Mouse (Mus musculus) CH12.LX (cell line): ENCODE measurements around the gene Gm21983. TPM values are rescaled to one million over a fixed set of nuclear protein-coding genes. Genes with fewer than 3 reads are reported as not detected.

Source experiments
- DNase-seq: peaks from one replicate; pipeline ENCODE4 v3.0.0-alpha.2; 2013; ENCODE audit errors: extremely low read depth
- H3K27ac ChIP-seq: 2 replicates; pipeline ENCODE4 v1.5.1; 2012; ENCODE audit warnings: low read depth, mild to moderate bottlenecking, control low read depth, moderate library complexity; ENCODE audit not compliant: insufficient read depth
- H3K27me3 ChIP-seq: replicated peaks from 2 replicates; pipeline ENCODE3; 2012; ENCODE audit warnings: inconsistent platforms
- H3K36me3 ChIP-seq, 2 experiments: replicated peaks in 1 of 2; 2 replicates each; pipeline versions ENCODE3 to v1.6.1; 2012; ENCODE audit warnings: inconsistent platforms in 1 of 2, low read length in 1 of 2, mild to moderate bottlenecking in 1 of 2, mixed read lengths in 1 of 2, moderate library complexity in 1 of 2; ENCODE audit not compliant: control insufficient read depth in 1 of 2, insufficient read depth in 1 of 2
- H3K4me1 ChIP-seq, 2 experiments: 2 replicates each; pipeline ENCODE4 v1.6.1; 2012; ENCODE audit warnings: inconsistent platforms in 1 of 2, moderate library complexity in 1 of 2; ENCODE audit not compliant: insufficient read depth in 2 of 2, control insufficient read depth in 1 of 2
- H3K4me2 ChIP-seq: 2 replicates; pipeline ENCODE4 v1.6.1; 2012; ENCODE audit warnings: low read depth, mild to moderate bottlenecking, control low read depth; ENCODE audit not compliant: poor library complexity, insufficient read depth, severe bottlenecking
- H3K4me3 ChIP-seq, 3 experiments: fragments of 150-350 bp in 1 of 3; sonication (generic) in 1 of 3; replicated peaks in 1 of 3; 2 replicates each; pipeline versions ENCODE3 to v1.5.1; 2011 to 2012; ENCODE audit warnings: low read depth in 2 of 3, low read length in 2 of 3, mild to moderate bottlenecking in 2 of 3, moderate library complexity in 2 of 3, control low read depth in 1 of 3, improper control_type of control experiment in 1 of 3, inconsistent platforms in 1 of 3, mixed read lengths in 1 of 3; ENCODE audit not compliant: poor library complexity in 1 of 3
- H3K79me2 ChIP-seq: replicated peaks from 2 replicates; pipeline ENCODE4 v1.6.1; 2012; ENCODE audit warnings: mild to moderate bottlenecking, moderate library complexity; ENCODE audit not compliant: control insufficient read depth, poor library complexity, insufficient read depth, severe bottlenecking; ENCODE audit errors: extremely low read depth
- H3K9ac ChIP-seq: 2 replicates; pipeline ENCODE4 v1.6.1; 2012; ENCODE audit warnings: low read depth, mild to moderate bottlenecking, control low read depth, moderate library complexity; ENCODE audit not compliant: insufficient read depth
- H3K9me3 ChIP-seq: replicated peaks from 2 replicates; pipeline ENCODE3; 2012; ENCODE audit warnings: low read length, inconsistent platforms, mixed read lengths
- CHD2 ChIP-seq: IDR thresholded peaks from 2 replicates; pipeline ENCODE4 v1.6.1; 2011; ENCODE audit warnings: low read length, improper control_type of control experiment
- ELF1 ChIP-seq: IDR thresholded peaks from 2 replicates; pipeline ENCODE4 v1.6.1; 2014; ENCODE audit warnings: low read depth, mild to moderate bottlenecking, inconsistent platforms, low read length, improper control_type of control experiment
- EP300 ChIP-seq: IDR thresholded peaks from 2 replicates; pipeline ENCODE4 v1.6.1; 2011; ENCODE audit warnings: low read length, improper control_type of control experiment
- GABPA ChIP-seq: IDR thresholded peaks from 2 replicates; pipeline ENCODE4 v1.6.1; 2012; ENCODE audit warnings: low read depth, low read length, improper control_type of control experiment, inconsistent platforms; ENCODE audit not compliant: insufficient replicate concordance
- HCFC1 ChIP-seq: IDR thresholded peaks from 2 replicates; pipeline ENCODE4 v1.6.1; 2012; ENCODE audit warnings: low read depth, mild to moderate bottlenecking, inconsistent platforms, low read length, improper control_type of control experiment
- IRF4 ChIP-seq: IDR thresholded peaks from 2 replicates; pipeline ENCODE4 v1.6.1; 2014; ENCODE audit warnings: low read depth, mild to moderate bottlenecking, inconsistent platforms, low read length, improper control_type of control experiment
- JUN ChIP-seq: IDR thresholded peaks from 2 replicates; pipeline ENCODE4 v1.6.1; 2011; ENCODE audit warnings: low read depth, mild to moderate bottlenecking, low read length, improper control_type of control experiment, moderate library complexity; ENCODE audit not compliant: insufficient read depth
- KAT2A ChIP-seq: IDR thresholded peaks from 2 replicates; pipeline ENCODE4 v1.6.1; 2012; ENCODE audit warnings: low read length, improper control_type of control experiment, inconsistent platforms; ENCODE audit not compliant: insufficient replicate concordance
- MAFK ChIP-seq: IDR thresholded peaks from 2 replicates; pipeline ENCODE4 v1.6.1; 2011; ENCODE audit warnings: low read length, improper control_type of control experiment; ENCODE audit not compliant: insufficient replicate concordance
- MAZ ChIP-seq: IDR thresholded peaks from 2 replicates; pipeline ENCODE4 v1.6.1; 2012; ENCODE audit warnings: low read depth, mild to moderate bottlenecking, inconsistent platforms, low read length, improper control_type of control experiment, moderate library complexity
- MEF2A ChIP-seq: IDR thresholded peaks from 2 replicates; pipeline ENCODE4 v1.6.1; 2014; ENCODE audit warnings: low read depth, mild to moderate bottlenecking, inconsistent platforms, low read length, improper control_type of control experiment, borderline replicate concordance
- MXI1 ChIP-seq: IDR thresholded peaks from 2 replicates; pipeline ENCODE4 v1.6.1; 2011; ENCODE audit warnings: mild to moderate bottlenecking, low read depth, low read length, improper control_type of control experiment
- MYC ChIP-seq: IDR thresholded peaks from 2 replicates; pipeline ENCODE4 v1.6.1; 2011; ENCODE audit warnings: low read depth, mild to moderate bottlenecking, improper control_type of control experiment, low read length
- NELFE ChIP-seq: IDR thresholded peaks from 2 replicates; pipeline ENCODE4 v1.6.1; 2011; ENCODE audit warnings: low read depth, low read length, improper control_type of control experiment
- NRF1 ChIP-seq: IDR thresholded peaks from 2 replicates; pipeline ENCODE4 v1.6.1; 2014; ENCODE audit warnings: low read depth, mild to moderate bottlenecking, inconsistent platforms, low read length, improper control_type of control experiment, moderate library complexity
- PAX5 ChIP-seq: IDR thresholded peaks from 2 replicates; pipeline ENCODE4 v1.6.1; 2012; ENCODE audit warnings: low read length, inconsistent platforms, mixed read lengths
- POLR2A ChIP-seq: IDR thresholded peaks from 2 replicates; pipeline ENCODE4 v1.6.1; 2011; ENCODE audit warnings: low read depth, mild to moderate bottlenecking, improper control_type of control experiment, low read length
- RAD21 ChIP-seq: IDR thresholded peaks from 2 replicates; pipeline ENCODE4 v1.6.1; 2011; ENCODE audit warnings: low read depth, mild to moderate bottlenecking, low read length, improper control_type of control experiment, moderate library complexity
- SIN3A ChIP-seq: IDR thresholded peaks from 2 replicates; pipeline ENCODE4 v1.6.1; 2012; ENCODE audit warnings: low read length, improper control_type of control experiment, inconsistent platforms
- SMC3 ChIP-seq: IDR thresholded peaks from 2 replicates; pipeline ENCODE4 v1.6.1; 2011; ENCODE audit warnings: low read depth, low read length, improper control_type of control experiment
- UBTF ChIP-seq: IDR thresholded peaks from 2 replicates; pipeline ENCODE4 v1.6.1; 2012; ENCODE audit warnings: low read depth, mild to moderate bottlenecking, inconsistent platforms, low read length, improper control_type of control experiment, moderate library complexity
- USF1 ChIP-seq: IDR thresholded peaks from 2 replicates; pipeline ENCODE4 v1.6.1; 2014; ENCODE audit warnings: low read depth, mild to moderate bottlenecking, inconsistent platforms, low read length, improper control_type of control experiment
- USF2 ChIP-seq: conservative IDR thresholded peaks from 2 replicates; pipeline ENCODE4 v1.6.1; 2011; ENCODE audit warnings: low read depth, low read length, improper control_type of control experiment
- ZC3H11A ChIP-seq: IDR thresholded peaks from 2 replicates; pipeline ENCODE4 v1.6.1; 2012; ENCODE audit warnings: low read depth, mild to moderate bottlenecking, inconsistent platforms, low read length, improper control_type of control experiment
- ZMIZ1 ChIP-seq: IDR thresholded peaks from 2 replicates; pipeline ENCODE4 v1.6.1; 2012; ENCODE audit warnings: low read depth, mild to moderate bottlenecking, inconsistent platforms, low read length, improper control_type of control experiment
- ZNF384 ChIP-seq: IDR thresholded peaks from 2 replicates; pipeline ENCODE4 v1.6.1; 2012; ENCODE audit warnings: low read depth, low read length, improper control_type of control experiment, inconsistent platforms
- dilution Hi-C: fragments of 300-500 bp; cut with MboI; formaldehyde crosslinking; loops from 2 replicates; pipeline ENCODE4 v1.14.3; 2020; ENCODE audit warnings: low sequenced_read_pairs; ENCODE audit not compliant: extremely low pct_unique_long_range_greater_than_20kb, extremely low pct_ligation_motif_present
- in situ Hi-C: fragments of 300-500 bp; cut with MboI; formaldehyde crosslinking; loops from 3 replicates; pipeline ENCODE4 v1.14.3; 2019; ENCODE audit warnings: low sequenced_read_pairs, low pct_ligation_motif_present, low pct_unique_long_range_greater_than_20kb, mixed read lengths
- polyA plus RNA-seq: library from polyadenylated mRNA; unstranded; fragments of >175 nt; gene quantifications from 2 replicates; pipeline ENCODE4 v1.2.1, GENCODE M21; 2012; ENCODE audit warnings: low read depth; ENCODE audit not compliant: insufficient read length
- total RNA-seq, 2 experiments: library from RNA; depleted of rRNA; stranded (reverse); fragments of 300-350 nt in 1 of 2; fragments of >200 nt in 1 of 2; gene quantifications; 2 replicates each; pipeline ENCODE4 v1.2.3; 2012 to 2014

Gene Gm21983
- total and polyA plus RNA-seq, 3 experiments = 0.13 to 0.81 TPM; not detected in 1

DNA sequence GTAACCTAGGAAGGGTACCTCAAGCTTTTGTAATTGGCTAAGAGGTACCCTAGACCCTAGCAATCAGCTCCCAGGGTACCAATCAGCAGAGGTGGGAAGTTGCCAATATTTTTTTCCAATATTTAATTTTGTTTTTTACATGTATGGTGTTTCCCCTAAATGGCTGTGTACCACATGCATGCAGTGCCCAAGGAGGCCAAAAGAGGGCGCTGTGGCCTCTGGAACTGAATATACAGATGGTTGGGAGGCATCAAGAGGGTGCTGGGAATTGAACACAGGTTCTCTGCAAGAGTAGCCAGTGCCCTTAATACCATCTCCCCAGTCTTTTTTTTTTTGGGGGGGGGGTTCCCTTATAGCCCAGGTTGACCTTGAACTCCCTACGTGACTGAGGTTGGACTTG, 49.5 kb downstream of the Gm21983 start:
- Histone ChIP-seq H3K79me2 (no peaks in the 10 kb centered on the region), H3K4me1 (no peaks in the 10 kb centered on the region), H3K4me2 (no peak overlapping the region), H3K9ac (no peak overlapping the region), H3K4me3 (no peak overlapping the region), H3K36me3 (no peaks in the 10 kb centered on the region), H3K27ac (no peak overlapping the region), H3K27me3 (peaks cover 69% of the 10 kb centered on the region), H3K9me3 (peaks cover 7% of the 10 kb centered on the region)
- dilution Hi-C loops (no loop called here), in situ Hi-C loops (loop anchor here (25.0 kb wide), 1 partner anchor 369 kb away; the partner anchor contains the start of gene Cyp2b19)
- TF ChIP-seq ELF1 = no peak
- no peak for TF ChIP-seq CHD2
- TF ChIP-seq PAX5 = no peak
- TF ChIP-seq MXI1 = no peak
- no peak for TF ChIP-seq NRF1
- no peak for TF ChIP-seq GABPA
- TF ChIP-seq MAFK = no peak
- TF ChIP-seq EP300 = no peak
- TF ChIP-seq ZMIZ1 = no peak
- TF ChIP-seq RAD21 = no peak
- TF ChIP-seq POLR2A = no peak
- TF ChIP-seq SIN3A = no peak
- TF ChIP-seq MAZ = no peak
- no peak for DNase-seq

DNA sequence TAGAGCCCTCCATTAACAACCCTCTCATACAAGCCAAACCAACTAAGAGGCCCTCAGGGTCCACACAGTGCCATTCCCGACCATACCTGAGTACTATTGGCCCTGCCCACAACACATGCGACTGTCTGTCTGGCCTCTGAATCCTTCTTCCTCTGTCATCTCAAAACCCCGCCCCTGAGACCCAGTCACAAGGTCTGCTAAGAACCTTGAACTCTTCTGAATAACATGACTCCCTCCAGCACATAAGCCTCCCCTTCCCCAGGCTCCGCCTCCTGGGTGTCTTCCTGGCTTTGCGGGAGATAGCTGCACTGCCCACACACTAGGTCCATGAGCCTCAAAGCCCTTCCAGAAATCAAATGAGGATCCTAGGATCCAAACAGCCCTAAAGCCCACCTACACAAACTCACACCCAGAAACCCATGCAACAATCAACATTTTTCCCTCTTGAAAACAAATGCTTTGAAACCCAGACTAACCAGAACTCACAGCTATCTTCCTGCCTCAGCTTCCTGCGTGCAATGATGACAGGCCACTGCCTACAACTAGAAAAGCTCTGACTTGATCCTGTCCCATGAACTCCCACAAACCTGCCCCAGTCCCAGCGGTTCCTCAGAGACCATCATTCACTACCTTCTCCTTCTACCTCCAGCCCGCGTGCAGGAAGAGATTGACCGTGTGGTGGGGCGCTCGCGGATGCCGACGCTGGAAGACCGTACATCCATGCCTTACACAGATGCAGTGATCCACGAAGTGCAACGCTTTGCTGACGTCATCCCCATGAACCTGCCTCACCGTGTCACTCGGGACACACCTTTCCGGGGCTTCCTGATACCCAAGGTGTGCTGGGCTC, 50.1 kb downstream of the Gm21983 start:
- H3K4me2 ChIP-seq = no peak overlapping the region
- no peaks in the 10 kb centered on the region for H3K4me1 ChIP-seq
- peaks cover 7% of the 10 kb centered on the region for H3K9me3 ChIP-seq
- H3K27ac ChIP-seq = no peak overlapping the region
- H3K36me3 ChIP-seq = no peaks in the 10 kb centered on the region
- H3K79me2 ChIP-seq = no peaks in the 10 kb centered on the region
- peaks cover 67% of the 10 kb centered on the region for H3K27me3 ChIP-seq
- dilution Hi-C loops (no loop called here), in situ Hi-C loops (loop anchor here (25.0 kb wide), 1 partner anchor 368 kb away; the partner anchor contains the start of gene Cyp2b19)
- no peak overlapping the region for H3K9ac ChIP-seq
- no peak overlapping the region for H3K4me3 ChIP-seq
- TF ChIP-seq SIN3A (no peak), USF2 (no peak), POLR2A (no peak), NELFE (no peak), HCFC1 (no peak), MAFK (no peak), NRF1 (no peak), UBTF (no peak), ZC3H11A (no peak), MEF2A (no peak), IRF4 (no peak), GABPA (no peak), MYC (no peak), USF1 (no peak), ZNF384 (no peak), EP300 (no peak), KAT2A (no peak), SMC3 (no peak), JUN (no peak), PAX5 (no peak)
- DNase-seq = no peak
